Mouse (Mus musculus) lung, adult 10 weeks (tissue): ENCODE measurements around the gene Cebpb. TPM values are rescaled to one million over a fixed set of nuclear protein-coding genes. Genes with fewer than 3 reads are reported as not detected.

ENCODE experiments used
- polyA plus RNA-seq: library from polyadenylated mRNA; stranded (reverse); fragments of 350-450 nt; fragmentation: Illumina TruSeq; extraction: RNeasy Lipid Tissue Mini Kit (QIAGEN cat#74804); gene quantifications from one replicate; pipeline ENCODE4 v1.2.3, GENCODE M21; 2014; ENCODE audit warnings: low read depth, low replicate concordance; ENCODE audit not compliant: insufficient read depth

Gene Cebpb
- 51.4 TPM for polyA plus RNA-seq

GRCm38 (mm10) chr2:167688498-167689451, at the start of gene Cebpb:
Cebpb (plus strand) TSS chr2:167688915.

DNA sequence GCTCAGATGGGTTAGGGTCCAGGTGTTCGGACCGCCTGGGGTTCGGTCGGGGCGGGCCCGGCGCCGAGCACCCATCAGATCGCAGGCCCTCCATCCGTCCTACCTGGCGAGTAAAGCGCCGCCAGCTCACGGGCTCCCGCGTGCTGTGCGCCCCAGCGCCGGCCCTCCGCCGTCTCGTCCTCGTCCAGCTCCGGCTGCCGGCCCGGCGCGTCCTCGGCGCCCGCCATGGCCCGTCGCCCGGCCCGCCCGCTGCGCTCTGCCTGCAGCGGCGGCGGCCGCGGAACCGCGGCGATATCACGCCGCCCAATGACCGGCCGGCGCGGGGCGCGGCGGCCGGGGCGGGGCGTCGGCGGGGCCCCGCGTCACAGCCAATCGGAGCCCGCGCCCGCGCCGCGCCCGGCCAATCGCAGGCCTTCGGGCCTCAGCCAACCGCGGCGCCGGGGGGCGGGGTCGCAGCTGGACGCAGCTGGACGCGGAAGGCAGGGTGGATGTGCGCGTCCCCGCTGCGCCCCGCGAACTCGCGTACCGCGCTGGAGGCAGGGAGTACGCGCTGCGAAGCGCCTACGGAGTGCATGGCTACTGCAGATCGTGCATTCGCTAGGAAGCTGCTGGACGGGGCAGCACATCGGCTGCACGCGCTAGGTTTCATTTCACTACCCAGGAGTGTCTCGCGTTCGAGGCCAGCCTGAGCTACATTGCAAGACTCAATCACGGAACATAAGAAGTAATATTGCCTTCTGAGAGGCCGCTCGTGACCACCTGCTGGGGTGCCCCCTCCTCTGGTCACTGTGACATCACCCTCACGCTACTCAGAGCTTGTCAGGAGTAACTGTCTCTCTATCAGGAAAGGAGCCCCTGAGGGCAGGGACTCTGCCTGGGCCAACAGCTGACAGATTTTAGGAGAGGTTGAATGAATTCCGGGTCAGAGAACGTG, 27.2 kb upstream of the Cebpb start, which contains the start of gene Gm20431:
Gene Gm20431, minus strand, starts transcription at position 227 of the 934 bp plus-strand sequence.

DNA sequence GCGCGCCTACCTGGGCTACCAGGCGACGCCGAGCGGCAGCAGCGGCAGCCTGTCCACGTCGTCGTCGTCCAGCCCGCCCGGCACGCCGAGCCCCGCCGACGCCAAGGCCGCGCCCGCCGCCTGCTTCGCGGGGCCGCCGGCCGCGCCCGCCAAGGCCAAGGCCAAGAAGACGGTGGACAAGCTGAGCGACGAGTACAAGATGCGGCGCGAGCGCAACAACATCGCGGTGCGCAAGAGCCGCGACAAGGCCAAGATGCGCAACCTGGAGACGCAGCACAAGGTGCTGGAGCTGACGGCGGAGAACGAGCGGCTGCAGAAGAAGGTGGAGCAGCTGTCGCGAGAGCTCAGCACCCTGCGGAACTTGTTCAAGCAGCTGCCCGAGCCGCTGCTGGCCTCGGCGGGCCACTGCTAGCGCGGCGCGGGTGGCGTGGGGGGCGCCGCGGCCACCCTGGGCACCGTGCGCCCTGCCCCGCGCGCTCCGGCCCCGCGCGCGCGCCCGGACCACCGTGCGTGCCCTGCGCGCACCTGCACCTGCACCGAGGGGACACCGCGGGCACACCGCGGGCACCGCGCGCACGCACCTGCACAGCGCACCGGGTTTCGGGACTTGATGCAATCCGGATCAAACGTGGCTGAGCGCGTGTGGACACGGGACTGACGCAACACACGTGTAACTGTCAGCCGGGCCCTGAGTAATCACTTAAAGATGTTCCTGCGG, 945 bp downstream of the Cebpb start, which contains the start of gene Tmem189:
Gene Tmem189, minus strand, starts transcription at position 322 of the 718 bp plus-strand sequence.

Other genes with a start within 250 kb of the Cebpb start
- gene Rnf114, start 196.3 kb upstream of the Cebpb start, polyA plus RNA-seq = 73.4 TPM
- gene Spata2, start 196.0 kb upstream of the Cebpb start, polyA plus RNA-seq = 8.1 TPM
- gene Snai1, start 150.7 kb upstream of the Cebpb start, polyA plus RNA-seq = 11.2 TPM
- gene Ube2v1, start 56.8 kb upstream of the Cebpb start, polyA plus RNA-seq = 99.7 TPM
- not detected for gene Gm20431, start 27.4 kb upstream of the Cebpb start, polyA plus RNA-seq
- 34.3 TPM for gene Tmem189, start 907 bp downstream of the Cebpb start, polyA plus RNA-seq
- 24.1 TPM for gene Ptpn1, start 243.1 kb downstream of the Cebpb start, polyA plus RNA-seq